Mouse (Mus musculus): ENCODE results near the gene Rufy2.

Rufy2 gene

DNA sequence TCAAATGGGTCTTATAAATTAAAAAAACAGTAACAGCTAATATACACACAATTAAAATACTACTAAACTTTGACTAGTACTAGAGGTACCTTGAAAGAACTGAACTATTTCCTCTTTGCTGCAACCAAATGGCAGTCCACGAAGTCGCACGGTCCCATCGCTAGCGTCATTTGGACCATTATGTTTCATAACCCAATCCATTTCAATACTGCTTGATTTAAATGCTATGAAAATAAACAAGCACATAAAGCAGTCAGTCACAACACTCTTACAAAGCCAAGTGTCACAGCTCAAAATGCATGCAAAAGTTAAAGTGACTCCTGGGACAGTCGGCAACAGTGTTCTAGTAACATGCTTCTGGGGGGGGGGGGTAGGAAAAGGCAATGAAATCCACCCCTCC lies 39.3 kb downstream of the Rufy2 start:
- DNase-seq (ENCODE audit: low spot score): no peak

- no peak for DNase-seq (ENCODE audit: low spot score)
Measured at GRCm38 (mm10) chr10:63021702-63022101, 41.7 kb downstream of the Rufy2 start.

DNA sequence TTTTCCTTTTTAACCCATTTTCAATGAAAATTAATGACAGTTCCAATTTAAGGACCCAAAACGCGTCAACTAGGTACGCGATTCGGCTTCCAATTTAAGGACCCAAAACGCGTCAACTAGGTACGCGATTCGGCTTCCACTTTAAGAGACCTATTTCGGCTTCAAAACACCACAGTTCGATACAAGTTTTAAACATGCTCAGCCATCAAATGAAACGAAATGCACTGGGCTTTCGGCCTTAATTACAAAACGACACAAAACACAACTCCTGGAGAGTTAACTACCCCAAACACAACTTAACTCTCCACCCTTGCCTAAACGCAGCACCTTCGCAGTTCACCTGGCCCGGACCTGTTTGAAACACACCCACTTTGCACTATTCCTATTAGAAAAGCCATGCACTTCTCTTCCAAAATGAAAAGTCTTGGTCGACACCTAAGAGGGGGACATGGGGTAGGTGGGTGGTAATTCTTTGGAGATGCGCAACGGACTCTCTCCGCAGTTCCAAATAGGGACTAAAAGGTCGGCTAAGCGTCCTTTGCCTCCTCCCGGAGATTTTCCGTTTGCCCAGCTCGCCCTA lies 42.6 kb downstream of the Rufy2 start:
- DNase-seq (ENCODE audit: low spot score): no peak

GRCm38 (mm10) chr10:63023121-63023748 lies 43.2 kb downstream of the Rufy2 start:
- DNase-seq (ENCODE audit: low spot score): peak; percentile 24

GRCm38 (mm10) chr10:63023749-63024579 lies 43.9 kb downstream of the Rufy2 start, which contains the start of the genes Hnrnph3 and Pbld2:
Hnrnph3 (minus strand) TSS chr10:63024217.
Pbld2 (plus strand) TSS chr10:63024315.
- DNase-seq (ENCODE audit: low spot score): peak; percentile 99

DNA sequence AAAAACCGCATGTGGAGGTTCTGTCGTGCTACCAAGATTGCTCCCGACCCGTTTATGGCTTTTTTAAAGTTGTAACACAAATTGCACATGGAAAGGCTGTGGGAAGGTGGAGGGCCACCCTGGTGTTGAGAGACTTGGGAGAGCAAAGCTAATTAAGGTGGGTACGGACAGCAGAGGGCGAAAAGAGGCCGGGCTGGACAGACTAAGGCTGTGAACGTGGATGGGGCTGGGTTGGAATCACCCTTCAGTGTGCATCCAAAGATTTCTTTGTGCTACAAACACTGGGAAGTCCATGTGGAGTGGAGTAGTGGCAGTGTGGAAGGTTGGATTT lies 44.5 kb downstream of the Rufy2 start:
- no peak for DNase-seq (ENCODE audit: low spot score)

- DNase-seq (ENCODE audit: low spot score): no peak
Measured at GRCm38 (mm10) chr10:63025016-63025415, 45.0 kb downstream of the Rufy2 start.

DNA sequence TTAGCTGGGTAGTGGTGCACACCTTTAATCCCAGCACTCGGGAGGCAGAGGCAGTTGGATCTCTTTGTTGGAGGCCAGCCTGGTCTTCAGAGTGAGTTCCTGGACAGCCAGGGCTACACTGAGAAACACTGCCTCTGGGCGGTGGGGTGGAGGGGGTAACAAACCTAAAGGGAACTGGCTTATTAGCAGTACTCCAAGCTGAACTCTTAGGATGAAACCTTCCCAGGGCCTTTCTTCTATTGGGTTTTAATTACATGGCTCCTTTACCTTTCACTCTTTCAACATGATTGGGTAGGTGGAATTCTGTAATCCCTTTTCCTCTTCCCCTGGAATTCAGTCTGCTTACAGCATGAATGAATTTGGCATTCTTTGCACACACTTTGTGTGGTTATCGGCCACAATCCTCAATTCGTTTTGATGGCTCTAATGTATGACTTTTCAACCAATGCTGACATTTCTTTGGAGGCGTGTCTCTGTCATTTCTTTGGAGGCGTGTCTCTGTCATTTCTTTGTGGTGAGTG lies 45.5 kb downstream of the Rufy2 start:
- DNase-seq (ENCODE audit: low spot score): no peak

- no peak for DNase-seq (ENCODE audit: low spot score)
Measured at GRCm38 (mm10) chr10:63026156-63026794, 46.3 kb downstream of the Rufy2 start.

DNA sequence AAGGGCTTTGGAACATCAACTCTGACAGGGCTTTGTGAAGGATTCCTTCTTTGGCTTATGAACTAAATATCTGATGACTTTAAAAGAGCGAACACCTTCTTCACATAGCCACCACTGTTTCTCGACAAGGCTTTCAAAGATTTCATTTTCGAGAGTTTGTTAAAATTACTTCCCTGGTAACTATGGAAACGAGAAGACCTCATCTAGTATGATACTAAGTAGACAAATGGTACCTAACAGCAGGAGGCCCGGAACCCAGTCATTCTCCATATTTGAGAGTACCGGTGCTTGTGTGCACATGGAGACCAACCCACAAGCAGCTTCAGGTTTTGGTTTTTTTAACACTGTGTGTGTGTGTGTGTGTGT lies 46.8 kb downstream of the Rufy2 start:
- DNase-seq (ENCODE audit: low spot score): no peak

- DNase-seq (ENCODE audit: low spot score): no peak
Measured at GRCm38 (mm10) chr10:63027376-63028161, 47.5 kb downstream of the Rufy2 start.

DNA sequence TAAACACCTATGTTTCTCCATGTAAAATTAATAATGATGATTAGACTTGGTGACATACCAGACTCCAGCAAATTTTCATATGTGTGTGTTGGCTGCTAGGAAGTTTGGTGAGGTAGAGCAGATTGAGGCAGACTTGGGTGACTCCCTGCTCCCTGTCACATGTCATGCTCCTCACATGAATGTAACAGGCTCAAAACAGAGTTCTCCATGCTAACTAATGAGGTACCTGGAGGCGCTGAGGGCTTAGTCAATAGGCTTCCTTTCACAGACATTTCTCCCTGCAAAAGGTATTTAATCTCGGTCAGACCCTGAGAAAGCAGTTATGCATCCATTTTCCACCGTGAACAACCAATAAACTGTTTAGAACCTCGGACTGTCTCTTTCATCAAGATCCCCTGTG lies 48.4 kb downstream of the Rufy2 start:
- no peak for DNase-seq (ENCODE audit: low spot score)

- DNase-seq (ENCODE audit: low spot score): no peak
Measured at GRCm38 (mm10) chr10:63032267-63032666, 52.2 kb downstream of the Rufy2 start.

- DNase-seq (ENCODE audit: low spot score): no peak
Measured at GRCm38 (mm10) chr10:63032956-63033355, 52.9 kb downstream of the Rufy2 start.

GRCm38 (mm10) chr10:63038571-63039320 lies 58.7 kb downstream of the Rufy2 start:
- no peak for DNase-seq (ENCODE audit: low spot score)

GRCm38 (mm10) chr10:63039867-63040628 lies 60.0 kb downstream of the Rufy2 start:
- no peak for DNase-seq (ENCODE audit: low spot score)

- DNase-seq (ENCODE audit: low spot score): no peak
Measured at GRCm38 (mm10) chr10:63043154-63043553, 63.1 kb downstream of the Rufy2 start.

DNA sequence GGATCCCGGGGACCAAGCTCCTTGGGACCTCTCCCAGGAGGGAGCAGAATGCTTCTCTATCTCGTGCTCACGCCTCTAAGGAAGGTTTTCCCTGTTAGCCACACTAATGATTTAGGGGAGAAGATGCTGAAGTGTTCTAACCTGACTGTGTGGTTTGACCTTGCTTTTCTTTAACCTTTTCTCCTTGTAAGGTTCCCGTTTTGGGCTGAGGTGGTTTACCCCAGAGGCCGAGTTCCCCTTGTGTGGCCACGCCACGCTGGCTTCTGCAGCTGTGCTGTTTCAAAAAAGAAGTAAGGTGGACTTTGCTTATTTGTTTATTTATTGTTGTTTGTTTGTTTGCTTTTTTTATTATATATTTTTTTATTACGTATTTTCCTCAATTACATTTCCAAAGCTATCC lies 67.7 kb downstream of the Rufy2 start:
- DNase-seq (ENCODE audit: low spot score): no peak

- DNase-seq (ENCODE audit: low spot score): no peak
Measured at GRCm38 (mm10) chr10:63049106-63049505, 69.1 kb downstream of the Rufy2 start.

- DNase-seq (ENCODE audit: low spot score): no peak
Measured at GRCm38 (mm10) chr10:63051267-63051666, 71.2 kb downstream of the Rufy2 start.

Data from urinary bladder, postnatal 10 days (tissue).